Mouse (Mus musculus): Measurements from ENCODE around the gene Tmc8. TPM values are rescaled to one million over a fixed set of nuclear protein-coding genes. Genes with fewer than 3 reads are reported as not detected.
"Not testable (repeated sequence)": the region's sequence is repeated elsewhere in the genome, so short reads cannot be mapped to it uniquely, and the experiment has no call there.

The Tmc8 gene
- polyA plus RNA-seq, 1 experiment = 3.4 TPM

DNA sequence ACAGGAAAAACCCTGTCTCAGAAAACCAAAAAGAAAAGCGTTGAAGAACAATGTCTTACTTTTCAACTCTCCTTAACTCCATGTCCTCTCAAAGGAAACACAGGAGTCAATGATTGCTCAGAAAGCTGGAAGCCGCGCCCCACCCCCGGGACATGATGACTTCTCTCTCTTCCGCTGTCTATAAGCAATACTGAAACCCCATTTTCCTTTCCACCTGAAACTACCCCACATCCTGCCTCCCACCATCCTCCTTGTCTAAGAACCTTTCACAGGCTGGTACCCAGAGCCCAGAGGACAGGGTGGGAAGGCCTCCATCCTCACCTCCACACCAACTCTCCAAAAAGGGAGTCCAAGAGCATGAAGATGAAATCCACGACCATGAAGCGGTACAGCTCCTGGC, 9.5 kb upstream of the Tmc8 start:
- DNase-seq (ENCODE audit: low spot score) = no peak

DNA sequence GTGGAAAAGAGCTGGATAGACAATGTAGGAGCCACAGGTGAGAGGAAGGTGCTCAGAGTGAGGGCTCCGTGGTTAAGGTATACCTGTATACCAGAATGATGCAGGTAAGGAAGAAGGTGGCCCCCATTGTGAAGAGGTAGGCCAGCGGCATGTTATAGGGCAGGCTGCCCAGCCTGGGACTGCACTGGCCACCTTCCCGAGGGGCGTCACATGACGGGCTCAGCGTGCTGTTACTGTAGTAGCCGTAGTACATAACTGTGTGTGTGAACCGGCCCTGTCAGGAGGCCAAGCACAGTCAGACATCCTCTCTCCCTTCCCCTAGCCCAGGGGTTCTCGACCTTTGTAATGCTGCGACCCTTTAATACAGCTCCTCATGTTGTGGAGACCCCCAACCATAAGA, 7.0 kb upstream of the Tmc8 start:
- DNase-seq (ENCODE audit: low spot score) = no peak

DNA sequence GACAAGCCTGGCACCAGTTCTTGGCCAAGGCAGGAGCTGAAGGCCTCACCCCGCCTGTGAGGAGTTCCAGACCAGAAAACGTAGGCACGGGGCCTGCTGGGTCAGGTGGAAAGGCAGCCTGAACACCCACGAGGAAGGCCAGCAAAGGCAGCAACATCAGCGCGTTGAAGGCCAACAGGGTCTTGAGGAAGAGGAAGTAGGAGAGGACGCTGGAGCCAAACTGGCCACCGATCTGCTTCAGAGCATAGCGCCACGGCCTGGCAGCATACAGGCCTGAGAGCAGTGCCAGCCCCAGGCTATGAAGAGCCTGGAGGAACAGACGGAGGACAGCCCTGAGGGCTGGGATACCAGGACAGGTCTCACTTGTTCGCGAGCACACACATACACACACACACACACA, 6.3 kb upstream of the Tmc8 start:
- DNase-seq (ENCODE audit: low spot score) = no peak

DNA sequence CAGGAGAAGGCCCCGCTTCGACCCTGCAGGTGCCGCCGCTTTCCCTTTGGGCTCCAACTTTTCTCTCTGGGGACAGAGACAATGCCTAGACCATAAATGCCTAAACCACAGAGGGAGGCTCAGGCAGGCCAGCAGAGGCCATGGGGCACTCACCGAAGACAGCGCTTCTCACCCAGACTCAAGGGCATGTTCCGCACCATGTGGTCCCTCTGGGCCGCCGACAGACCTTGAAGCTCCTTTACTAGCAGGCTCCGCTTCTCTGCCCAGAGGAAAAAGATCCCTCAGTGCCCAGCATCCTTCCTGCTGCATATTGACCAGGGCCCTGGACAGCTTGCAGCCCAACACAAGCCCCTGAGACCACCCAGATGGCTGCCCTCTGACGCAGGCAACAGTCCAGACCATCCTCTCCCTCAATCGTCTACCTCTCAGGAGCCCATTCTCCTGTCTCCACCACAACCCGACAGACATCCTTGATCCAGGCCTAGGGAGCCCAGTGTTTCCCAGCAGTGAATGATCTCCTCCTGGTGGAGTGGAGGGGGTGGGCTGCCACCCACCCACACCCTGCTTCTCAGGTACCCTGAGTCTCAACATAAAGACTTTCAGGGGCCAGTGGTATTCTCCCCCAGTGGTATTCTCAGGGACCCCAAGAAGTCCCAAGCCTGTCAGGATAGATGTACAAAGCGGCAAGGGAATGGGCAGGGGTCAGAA, 5.6 kb upstream of the Tmc8 start:
- DNase-seq (ENCODE audit: low spot score) = no peak

DNA sequence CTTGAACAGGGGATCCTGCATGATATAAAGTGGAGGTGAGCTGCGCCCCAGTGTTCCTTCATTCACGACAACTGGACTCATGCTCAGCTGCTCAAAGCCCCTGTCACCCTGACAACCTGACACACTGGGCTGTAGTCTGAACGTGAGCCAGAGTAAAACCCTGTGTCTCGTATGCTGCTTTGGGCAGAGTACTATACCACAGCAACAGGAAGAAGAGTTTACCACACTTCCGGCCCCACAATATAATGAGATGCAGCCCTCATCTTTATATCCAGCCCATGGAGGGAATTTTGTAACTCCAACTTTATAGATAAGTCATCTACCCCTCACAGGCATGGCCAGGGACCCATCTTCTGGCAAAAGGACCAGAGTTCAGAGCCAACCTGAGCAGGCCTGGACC, 4.8 kb upstream of the Tmc8 start:
- DNase-seq (ENCODE audit: low spot score) = no peak

DNA sequence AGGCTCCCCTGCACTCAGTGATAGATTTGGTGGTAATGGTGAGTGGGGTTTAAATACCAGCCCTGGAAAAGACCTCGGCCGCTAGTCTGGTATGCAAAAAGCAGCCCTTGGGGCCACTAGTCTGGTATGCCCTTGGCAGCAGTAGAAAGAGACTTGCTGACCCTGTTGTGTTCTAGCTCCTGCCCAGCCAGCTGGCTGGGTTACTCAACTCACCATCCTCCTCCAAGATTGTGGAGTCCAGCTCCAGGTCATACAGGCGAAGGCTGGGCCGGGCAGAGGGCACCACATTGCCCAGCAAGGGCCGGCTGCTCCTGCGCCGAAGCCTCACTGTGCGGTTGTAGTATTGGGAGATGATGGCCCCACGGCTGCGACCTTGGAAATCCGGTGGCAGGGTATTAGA, 3.8 kb upstream of the Tmc8 start:
- DNase-seq (ENCODE audit: low spot score) = no peak

DNA sequence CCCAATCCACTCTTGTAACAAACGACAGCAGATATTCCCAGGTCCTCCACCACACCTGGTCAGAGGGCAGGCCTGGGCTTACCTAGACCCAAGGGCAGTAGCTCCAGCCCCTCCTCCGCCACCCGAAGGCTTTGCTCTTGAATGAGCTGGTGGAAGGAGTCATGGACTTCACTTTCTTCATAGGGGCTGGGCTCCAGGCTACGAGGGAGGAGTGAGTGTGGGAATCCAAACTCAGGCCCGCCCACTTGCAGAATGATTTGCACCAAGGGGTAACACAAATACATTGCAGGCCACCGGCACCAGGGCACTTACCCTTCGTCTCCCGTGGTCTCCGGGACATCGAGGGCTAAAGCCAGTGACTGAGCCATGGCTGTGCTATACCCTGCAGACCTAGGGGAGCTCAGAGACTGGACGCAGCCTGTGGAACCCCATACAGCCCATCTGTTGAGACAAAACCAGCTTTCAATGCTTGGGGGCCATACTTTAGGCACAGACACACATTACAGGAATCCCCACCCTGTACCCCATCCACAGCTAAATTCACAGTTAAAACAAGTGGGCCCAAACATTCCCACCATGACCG, 2.9 kb upstream of the Tmc8 start:
- no peak for DNase-seq (ENCODE audit: low spot score)

DNA sequence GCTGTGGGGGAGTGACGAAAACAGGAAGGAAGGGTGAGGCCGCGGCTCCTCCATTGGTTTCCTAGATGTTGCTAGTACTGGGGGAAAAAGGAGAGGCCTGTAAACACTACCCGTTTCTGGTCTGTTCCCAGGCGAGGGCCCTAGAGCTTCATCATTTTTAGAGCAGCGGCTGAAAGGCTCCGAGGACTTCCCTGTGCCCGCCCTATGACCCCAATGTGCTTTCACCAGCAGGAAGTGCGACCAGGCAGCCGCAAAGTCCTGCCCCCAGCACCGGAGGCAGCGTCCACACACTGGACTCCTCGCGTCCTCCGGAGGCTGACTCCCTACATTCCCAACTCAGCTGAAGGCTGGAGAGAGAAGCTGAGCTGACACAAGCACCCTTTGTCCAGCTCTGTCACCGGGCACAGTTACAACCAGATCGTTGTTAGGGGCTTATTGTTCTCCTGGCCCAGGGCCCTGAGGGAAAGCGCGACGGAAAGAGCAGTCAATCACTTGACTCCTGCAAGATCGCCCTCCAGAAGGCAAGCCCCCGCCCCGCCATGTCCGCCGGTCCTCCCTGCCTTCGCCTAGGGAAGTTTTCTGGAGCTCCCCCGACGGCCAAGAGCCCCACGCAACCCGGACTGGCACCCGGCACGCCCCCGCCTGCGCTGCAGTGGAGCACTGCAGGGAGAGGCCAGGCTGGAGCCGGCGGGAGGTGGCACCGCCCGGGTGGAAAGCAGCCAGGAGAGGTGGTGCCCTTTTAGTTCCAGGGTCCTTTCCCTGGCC, 2.3 kb upstream of the Tmc8 start:
- no peak for DNase-seq (ENCODE audit: low spot score)

DNA sequence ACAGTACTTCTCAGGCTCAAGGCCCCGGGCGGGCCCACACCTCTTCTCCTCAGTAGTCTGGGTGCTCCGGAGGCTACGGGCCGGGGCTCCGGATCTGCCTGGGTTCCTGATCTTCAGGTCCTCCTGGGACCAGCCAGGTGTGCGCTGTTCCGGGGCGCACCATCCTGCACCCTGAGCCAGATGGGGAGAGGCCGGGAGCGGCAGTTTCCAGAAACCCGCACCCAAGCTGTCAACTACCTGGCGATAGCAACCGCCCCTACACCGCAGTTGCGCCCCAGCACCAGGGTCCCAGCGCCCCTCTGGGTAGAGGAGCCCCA, 1.7 kb upstream of the Tmc8 start:
- DNase-seq (ENCODE audit: low spot score) = peak; percentile 62

DNA sequence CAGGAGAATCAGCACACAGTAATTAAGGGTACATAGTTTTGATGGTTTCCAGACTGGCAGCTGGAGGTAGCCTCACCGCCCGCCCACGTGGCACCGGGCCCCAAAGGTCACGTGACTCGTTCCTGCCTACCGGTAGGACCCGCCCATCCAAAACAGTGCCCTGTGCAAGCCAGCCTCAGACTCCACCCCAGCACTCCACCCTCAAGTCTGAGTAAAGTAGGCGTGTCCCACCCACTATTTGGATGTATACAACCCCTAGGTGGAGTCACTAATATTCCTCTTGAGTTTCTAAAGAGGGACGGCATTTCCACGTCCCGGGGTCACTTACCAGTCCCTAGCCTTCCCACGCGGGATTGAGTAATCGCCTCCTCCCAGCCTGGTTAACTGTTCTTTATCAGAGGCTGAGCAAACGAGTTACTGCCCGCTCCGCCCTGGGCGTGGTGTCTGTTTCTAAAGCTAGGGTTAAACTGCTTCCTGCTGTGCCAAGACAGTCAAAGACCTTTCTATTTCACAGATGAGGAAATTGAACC, 1.2 kb upstream of the Tmc8 start:
- peak; percentile 72 for DNase-seq (ENCODE audit: low spot score)

DNA sequence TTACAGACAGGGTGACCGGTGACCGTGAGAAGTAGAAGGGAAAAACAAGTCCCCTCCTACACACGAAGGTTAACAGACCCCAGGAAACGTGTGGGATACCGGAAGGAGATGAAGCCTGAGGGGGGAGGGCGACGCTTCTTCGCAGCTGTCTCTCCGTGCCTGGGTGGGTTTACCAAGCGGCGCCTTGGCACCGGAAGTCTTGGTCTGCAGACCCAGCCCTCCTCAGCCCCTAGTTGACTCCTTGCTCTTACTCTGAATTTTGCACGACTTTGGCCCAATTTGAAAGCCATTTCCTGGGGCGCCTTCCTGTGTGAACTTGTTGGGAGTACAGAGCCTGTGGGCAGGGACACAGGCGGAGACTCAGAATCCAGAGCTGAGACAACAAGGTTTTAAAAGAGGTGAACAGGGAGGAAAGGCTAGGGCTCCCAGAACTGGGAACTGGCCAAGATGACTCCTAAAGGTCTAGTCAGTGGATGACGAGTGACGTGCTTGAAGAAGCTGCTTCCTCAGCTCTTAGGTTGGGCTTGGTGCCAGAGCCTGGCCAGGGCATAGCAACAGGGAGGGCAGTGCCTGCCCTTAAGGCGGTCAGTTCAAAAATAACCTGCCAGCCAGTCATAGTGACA, 566 bp upstream of the Tmc8 start:
- DNase-seq (ENCODE audit: low spot score) = peak; percentile 48

DNA sequence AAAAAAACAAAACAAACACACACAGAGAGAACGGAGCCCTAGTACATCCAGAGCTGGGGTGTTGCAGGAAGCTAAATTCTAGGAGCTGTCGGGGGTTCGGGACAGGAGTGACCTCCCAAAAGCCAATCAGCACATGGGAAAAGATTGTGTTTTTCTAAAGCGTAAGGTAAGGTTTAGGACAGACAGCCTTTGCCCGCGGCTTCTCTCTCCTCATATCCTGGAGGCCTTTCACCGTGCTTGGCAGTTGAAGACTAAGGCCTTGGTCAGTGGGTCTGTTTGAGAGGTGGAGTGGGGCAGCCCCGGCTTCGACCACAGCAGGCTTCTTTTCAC, 794 bp downstream of the Tmc8 start:
- DNase-seq (ENCODE audit: low spot score) = no peak

DNA sequence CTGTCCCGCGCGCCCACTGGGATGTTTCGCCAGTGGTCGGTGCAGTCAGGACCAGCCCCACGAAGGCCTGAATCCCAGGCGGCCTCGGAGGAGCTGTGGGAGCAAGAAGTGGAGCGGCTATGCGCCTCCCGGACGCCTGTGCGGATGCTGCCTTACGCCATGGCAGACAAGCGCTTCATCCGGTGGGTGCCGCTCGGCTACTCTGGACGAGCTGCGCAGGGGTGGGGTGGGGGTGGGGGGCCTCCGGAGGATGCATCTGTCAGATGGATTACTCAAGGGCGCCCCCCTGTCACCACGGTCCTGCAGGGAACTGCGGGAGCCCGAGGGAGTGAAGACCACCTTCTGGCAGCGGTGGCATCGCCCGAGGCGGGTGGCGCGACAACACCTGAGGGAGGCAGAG, 1.2 kb downstream of the Tmc8 start:
- no peak for DNase-seq (ENCODE audit: low spot score)

DNA sequence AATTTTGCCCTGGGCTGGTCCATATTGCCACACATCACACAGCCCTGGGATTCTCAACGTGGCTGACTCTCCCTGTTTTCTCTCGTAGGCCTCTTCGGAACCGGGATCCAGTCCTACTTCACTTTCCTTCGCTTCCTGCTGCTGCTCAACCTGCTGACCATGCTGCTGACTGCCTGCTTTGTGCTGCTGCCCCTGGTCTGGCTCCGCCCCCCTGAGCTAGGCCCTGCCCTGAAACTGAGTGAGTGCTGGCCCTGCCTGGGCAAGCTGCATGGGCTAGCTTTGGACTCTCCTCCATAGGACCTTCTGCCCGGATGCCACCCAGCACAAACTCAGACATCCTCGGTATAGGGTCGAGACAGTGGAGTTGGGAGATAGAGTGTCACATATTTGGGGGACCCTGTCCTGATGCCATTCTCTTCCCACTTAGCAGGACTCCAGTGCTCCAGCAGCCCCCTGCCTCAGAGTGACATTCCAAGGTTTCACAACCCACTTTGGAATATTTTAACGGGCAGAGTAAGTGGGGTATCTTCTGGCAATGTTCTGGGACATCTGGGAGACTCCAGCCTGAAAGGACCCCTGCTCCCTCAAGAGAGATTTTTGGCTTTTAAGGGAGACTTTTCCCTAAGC, 1.9 kb downstream of the Tmc8 start:
- no peak for DNase-seq (ENCODE audit: low spot score)

DNA sequence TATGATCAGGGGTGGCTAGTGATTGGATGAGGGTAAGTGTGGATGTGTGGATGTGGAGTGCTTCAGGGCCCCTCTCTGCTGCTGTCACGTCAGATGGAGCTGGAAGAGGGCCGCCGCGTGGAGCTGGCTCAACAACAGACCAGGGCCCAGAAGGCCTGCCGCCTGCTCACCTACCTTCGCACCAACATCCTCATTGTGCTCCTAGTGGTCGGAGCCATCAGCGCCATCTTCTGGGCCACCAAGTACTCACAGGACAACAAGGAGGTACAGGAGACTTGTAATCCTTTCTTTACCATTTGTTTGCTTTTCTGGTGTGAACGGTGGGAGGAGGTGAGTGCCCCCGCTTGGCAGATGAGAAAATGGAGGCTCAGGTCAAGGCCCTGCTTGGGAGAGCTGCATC, 4.4 kb downstream of the Tmc8 start:
- no peak for DNase-seq (ENCODE audit: low spot score)

DNA sequence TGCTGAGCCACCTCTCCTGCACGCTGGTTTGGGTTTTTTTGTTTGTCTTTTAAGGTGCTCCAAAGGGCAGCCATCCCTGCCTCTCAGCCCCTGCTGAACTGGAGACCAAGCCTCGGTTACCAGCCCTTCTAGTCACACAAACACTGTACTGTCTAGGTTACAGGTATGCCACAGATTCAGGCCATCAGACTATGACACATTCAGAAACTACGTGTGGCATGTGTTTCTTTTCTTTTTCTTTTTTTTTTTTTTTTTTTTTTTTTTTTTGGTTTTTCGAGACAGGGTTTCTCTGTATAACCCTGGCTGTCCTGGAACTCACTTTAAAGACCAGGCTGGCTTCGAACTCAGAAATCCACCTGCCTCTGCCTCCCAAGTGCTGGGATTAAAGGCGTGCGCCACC, 6.6 kb downstream of the Tmc8 start:
- DNase-seq (ENCODE audit: low spot score) = not testable (repeated sequence)

DNA sequence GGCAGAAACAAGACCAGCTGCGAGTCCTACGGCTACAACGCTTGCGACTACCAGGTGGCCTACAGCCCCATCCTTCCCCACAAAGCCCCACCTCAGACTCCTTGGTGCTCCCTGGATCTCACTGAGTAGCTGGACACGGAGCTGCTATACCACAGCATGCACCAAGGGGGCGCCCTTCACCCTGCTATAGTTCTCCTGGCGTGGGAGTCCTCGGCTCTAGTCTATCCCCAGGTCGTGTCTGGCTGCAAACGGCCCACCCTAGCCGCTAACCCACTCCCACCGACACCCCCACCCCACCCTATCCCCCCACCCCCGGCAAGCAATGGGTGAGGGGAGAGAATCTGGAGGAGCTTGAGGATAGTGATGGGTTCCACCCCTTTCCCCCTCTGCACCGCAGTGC, 8.4 kb downstream of the Tmc8 start:
- peak; percentile 67 for DNase-seq (ENCODE audit: low spot score)

DNA sequence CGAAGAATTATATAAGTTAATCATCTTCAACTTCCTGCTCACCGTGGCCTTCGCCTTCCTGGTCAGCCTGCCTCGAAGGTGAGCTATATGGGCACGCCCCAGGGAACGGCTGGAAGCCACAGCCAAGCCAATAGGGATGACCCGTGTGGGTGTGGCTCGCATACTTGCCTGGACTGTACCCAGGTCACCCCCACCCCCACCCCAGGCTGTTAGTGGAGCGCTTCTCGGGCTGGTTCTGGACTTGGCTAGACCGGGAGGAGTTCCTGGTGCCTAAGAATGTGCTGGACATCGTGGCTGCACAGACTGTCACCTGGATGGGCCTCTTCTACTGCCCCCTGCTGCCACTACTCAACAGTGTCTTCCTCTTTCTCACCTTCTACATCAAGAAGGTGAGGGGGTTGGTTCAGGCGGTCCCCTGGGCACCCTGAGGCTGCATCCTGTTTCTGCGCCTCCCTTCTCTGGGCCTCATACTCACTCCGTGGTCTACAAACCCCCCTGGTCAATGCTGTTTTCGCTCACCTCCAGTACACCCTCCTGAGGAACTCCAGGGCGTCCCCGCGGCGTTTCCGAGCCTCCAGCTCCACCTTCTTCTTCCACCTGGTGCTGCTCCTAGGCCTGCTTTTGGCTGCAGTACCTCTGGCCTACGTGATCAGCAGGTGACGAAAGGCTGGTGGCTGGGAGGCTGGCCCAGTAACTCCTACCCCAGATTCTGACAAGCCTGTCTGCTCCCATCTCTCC, 9.0 kb downstream of the Tmc8 start:
- DNase-seq (ENCODE audit: low spot score) = no peak

DNA sequence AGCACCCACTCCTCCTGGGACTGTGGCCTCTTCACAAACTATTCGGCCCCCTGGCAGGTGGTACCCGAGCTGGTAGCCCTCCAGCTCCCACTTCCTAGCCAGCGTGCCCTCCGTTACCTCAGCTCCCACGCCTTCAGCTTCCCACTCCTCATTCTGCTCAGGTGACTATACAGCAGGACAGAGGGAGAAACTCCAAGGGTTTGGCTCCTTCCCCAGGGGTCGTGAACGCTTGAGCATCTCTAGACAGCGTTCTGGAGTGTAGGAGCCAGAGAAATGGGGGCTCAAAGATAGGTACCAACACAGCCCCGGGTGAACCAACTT, 9.5 kb downstream of the Tmc8 start:
- no peak for DNase-seq (ENCODE audit: low spot score)

DNA sequence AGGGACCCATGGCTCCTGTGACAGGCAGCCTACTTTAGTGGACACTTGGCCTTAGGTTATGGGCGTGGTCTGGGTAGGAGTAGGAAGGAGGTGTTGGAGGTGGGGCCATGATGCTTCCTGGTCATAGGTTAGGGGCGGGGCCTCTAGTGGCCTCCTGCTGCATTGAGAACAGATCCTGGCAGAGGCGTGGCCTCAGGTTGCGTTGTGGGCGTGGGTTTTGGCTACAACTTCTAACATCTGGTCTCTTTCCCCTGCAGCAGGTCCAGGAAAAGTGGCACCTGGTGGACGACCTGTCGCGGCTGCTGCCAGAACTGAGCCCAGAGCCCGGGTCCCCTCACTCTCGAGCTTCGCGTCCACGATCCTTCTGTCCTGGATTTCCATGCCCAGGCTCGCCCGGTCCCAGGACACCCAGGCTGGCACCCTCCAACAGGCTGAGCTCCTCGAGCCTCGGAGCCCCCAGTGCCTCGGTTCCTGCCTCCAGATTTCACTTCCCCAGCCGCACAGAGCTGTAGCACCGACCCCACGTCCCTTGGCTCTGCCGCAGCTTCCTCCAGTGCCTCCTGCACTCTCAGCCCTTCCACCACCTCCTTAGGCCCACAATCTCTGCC, 10.5 kb downstream of the Tmc8 start:
- DNase-seq (ENCODE audit: low spot score) = no peak

DNA sequence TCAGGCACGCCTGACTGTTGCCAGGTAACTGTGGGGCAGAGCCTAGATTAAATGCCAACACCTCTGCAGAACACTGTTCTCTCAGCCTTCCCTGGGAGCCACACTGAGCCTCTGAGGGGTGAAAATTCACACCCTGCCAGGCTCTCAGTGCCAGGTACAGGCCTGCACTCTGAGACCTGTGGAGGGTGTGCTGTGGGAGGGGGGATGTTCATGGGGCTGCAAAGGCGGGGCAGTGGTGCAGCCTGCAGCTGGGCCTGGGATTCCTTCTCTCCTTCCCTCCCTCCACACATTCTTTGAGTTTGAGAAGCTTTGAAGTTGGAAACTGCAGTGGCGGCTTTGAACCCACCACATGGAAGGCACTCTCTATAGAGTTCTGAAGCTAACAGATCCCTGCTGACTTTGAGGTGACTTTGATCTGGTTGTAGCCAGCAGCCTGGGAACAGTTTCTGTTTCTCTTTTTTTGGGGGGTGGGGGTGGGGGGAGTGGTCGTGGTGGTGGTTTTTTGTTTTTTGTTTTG, 12.2 kb downstream of the Tmc8 start:
- no peak for DNase-seq (ENCODE audit: low spot score)
